Mouse (Mus musculus): ENCODE data around the gene Mmp14. TPM values are rescaled to one million over a fixed set of nuclear protein-coding genes. Genes with fewer than 3 reads are reported as not detected.
A peak's percentile ranks its signal among the peaks of the same experiment; 100 is the strongest.

Mmp14 gene
- total RNA-seq, 2 experiments from 2014 or later, result 12.0 to 12.6 TPM

DNA sequence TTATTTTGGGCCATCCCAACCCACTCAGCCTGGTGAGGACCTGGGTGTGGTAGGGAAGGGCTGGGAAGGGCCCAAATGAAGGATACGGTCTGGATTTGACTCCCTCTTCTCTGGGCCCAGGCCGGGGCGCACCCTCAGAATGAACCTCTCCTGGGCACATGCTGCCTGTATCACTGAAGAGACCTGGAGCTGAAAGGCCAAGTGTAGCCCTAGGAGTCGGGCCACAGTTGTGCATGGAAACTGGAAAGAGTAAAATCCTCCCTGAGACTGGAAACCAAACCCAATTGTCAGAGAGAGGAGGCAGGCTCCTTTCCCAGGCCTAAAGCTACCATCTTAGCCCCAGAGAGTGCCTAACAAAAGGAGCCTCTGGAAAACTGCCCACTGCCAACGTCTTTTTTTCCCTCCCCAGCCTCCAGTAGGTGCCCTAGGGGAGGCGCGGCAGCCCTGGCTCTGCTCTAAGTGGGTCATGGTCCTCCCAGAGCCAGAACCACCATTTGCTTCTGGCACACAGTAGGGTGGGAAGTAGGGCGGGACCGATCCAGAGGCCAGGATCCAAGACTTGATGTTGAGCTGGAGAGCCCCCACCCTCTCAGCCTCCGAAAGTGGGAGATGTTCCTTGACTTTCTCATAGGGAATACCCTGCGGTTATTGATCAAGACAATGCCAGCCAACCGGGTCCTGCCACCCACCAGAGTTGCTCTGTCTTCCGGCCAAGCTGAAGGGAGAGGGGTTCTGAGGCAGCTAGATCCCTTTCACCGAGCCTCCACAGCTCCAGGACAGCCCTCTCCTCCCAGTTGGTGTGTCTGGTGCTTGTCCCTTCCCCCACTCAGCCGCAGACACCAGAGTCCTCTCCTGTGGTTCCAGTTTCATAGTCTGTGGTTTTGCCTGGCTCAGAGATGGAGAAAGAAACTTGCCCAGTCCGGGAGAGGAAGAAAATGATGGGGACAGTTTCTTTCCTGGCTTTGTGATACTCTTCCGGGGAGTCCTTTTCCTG, 1.7 kb downstream of the Mmp14 start:
- no peak for DNase-seq (ENCODE audit: low spot score in 2 of 2)

DNA sequence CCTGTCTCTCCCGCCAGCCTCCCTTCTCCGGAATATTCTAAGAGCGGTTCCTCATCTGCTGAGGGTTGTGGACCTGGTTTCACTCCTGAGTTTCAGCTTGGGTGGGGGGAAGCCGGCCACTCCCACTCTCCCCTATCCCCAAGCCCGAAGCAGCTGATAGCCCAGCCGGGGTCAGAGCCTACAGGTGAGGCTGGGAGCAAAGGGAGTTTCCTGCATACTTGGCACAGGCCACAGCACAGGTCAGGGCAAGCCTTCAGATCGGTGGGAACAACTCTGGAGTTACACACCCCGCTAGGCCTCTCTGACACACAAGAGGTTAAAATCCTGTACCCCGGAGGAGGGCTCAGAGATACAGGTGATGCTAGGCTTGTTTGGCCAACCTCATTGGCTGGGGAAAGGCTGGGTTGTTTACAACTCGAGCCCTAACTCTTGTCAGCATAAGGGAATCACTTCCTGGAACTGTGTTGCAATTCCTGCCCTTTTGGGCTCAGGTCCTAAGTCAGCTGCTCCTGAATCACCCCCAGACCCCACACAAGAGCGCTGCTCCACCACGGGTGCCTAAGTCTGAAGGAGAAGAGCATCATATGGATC, 2.6 kb downstream of the Mmp14 start:
- no peak for DNase-seq (ENCODE audit: low spot score in 2 of 2)

DNA sequence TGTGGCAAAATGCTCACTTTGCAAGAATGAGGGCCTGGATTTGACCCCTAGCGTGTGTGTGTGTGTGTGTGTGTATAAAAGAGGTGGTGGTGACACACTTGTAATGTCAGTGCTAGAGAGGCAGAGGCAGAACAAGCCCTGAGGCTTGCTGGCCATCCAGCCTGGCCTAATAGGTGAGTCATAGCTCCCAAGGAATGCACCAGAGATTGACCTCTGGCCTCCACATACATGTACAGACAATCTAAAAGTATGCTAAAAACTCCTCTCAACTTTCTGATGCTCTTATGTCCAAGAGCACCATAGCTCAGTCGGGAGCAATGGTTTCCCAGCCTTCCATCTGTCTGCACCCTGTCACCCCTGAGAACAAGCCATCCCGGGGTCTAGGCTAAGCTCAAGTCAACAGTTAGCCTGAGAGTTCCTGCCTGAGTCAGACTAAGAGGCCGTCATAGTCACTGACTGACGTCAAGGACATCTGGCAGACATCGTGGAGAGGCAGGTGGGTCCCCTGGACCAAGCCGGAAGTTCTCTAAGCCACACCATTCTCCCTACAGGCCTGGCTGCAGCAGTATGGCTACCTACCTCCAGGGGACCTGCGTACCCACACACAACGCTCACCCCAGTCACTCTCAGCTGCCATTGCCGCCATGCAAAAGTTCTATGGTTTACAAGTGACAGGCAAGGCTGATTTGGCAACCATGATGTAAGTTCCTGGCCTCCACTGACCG, 3.9 kb downstream of the Mmp14 start:
- no peak for DNase-seq (ENCODE audit: low spot score in 2 of 2)

DNA sequence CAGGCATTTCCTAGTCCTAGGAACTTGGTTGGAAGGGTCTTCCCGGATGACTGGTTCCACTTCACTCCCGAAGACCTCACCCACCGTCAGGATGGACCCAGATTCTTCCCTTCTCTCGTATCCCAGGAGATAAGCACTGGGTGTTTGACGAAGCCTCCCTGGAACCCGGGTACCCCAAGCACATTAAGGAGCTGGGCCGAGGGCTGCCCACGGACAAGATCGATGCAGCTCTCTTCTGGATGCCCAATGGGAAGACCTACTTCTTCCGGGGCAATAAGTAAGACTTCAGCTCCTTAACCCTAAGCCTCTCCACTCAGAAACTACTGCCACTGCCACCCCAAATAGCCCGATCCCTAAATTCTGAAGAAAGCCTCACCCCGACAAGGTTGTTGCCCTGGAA, 7.7 kb downstream of the Mmp14 start:
- no peak for DNase-seq (ENCODE audit: low spot score in 2 of 2)

DNA sequence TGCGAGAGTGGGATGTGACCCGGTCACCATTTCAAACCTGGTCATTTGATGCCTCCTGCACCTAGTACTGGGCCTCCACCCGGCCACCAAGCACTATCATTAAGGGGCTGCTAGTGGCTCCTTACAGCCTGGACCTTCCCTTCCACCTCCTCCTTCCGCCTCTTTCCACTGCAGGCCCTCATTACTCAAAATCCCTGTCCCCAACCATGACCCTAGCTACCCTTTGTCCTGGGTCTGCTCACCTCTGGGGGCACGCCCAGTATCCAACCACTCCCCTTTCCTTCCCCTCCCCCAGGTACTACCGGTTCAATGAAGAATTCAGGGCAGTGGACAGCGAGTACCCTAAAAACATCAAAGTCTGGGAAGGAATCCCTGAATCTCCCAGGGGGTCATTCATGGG, 8.2 kb downstream of the Mmp14 start:
- DNase-seq (ENCODE audit: low spot score in 2 of 2), result no peak

DNA sequence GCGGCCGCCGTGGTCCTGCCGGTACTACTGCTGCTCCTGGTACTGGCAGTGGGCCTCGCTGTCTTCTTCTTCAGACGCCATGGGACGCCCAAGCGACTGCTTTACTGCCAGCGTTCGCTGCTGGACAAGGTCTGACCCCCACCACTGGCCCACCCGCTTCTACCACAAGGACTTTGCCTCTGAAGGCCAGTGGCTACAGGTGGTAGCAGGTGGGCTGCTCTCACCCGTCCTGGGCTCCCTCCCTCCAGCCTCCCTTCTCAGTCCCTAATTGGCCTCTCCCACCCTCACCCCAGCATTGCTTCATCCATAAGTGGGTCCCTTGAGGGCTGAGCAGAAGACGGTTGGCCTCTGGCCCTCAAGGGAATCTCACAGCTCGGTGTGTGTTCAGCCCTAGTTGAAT, 9.1 kb downstream of the Mmp14 start:
- DNase-seq (ENCODE audit: low spot score in 2 of 2), result no peak

DNA sequence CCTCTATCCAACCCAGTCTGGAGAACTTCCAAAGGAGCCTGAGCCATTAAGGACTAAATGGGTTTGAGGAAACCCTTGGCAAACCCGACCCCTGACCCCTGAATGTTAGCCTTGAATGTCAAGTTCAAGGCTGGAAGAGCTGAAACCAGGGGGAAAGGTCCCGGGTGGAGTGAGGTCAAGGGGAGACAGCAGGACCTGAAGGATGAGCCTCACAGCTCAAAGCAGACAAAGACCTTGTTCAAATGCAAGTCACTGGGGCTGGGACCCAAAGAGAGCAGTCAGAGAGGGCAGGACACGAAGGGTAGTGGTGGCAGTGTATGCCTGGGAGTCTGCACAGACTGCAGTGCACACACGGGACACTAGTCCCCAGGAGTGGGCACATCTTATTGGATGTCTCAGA, 10.0 kb downstream of the Mmp14 start:
- DNase-seq (ENCODE audit: low spot score in 2 of 2), result no peak

DNA sequence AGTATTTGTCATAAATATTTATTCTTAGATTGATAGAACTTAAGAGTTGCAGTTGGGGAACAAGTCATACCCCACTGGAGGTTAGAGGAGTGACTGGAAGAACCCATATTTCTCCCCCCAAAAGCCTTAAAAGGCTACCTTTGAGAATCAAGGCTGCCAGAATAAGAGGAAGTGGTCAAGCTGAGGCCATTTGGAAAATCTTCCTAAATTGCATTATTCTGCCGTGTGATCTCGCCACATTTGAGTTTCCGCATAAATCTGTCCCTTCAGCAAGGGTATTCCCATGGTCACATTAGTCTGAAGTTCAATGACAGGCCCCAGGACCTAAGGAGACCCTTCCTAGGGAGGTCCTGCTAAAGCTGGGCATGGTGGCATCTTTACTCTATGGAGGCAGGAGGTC, 11.1 kb downstream of the Mmp14 start:
- DNase-seq (ENCODE audit: low spot score in 2 of 2), result no peak

DNA sequence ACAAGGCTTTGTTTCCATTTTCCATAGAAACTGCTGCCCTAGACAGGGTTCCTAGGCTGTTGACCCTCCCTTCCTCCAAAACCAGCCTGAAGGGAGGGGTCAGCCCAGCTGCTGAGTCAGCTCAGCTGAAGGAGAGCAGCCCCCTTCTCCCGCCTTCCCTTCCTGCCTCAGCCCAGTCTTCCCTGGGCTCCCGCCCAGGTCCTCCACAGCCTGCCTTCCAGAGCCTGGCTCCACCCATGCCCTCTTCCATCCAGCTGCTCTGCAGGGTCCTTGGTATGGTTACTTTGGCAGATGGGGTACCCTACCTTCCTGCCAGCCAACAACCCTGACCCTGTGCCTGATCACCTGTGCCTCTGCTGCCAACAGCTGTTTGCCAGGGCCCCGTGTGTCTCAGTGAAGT, 11.8 kb downstream of the Mmp14 start:
- DNase-seq (ENCODE audit: low spot score in 2 of 2), result no peak

DNA sequence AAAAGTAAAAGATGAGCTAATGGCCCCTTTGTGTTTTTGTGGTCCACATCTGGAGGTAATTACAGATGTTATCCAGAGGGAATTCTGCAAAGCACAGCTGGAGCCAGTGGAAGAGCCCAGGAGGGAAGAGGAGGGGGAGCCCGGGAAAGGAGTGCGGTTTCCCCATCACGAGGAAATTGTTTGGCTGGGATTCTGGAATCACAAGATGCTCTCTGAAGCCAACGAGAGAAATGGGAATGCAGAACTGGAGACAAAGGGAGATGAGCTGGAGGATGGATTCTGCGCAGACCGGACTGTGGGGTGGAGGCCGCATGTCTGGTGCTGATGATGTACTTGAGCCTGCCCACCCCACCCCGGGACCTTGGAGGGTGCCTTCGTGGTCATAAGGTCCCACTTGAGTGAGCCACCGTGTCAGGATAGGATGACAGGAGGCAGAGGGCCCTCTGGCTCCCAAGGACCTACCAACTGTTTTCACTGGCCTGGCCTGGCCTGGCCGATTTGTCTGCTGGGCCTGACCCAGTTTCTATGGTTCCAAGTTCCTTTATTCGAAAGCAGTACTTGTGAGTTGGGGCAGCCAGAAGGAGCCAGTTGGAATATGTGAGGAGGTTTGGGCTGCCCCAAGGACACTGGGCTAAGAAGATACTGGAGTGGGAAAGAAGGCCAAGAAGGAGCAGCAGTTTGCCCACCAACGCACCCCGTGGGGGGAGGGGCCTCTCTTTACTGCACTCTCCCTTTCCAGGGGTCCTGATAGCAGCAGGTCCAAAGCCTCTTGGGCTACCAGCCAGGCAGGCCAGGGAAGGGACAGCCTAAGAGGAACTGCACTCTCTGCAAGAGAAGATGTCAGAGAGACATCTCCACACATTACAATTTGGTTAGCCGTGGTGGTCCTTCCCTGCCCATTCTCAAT, 12.6 kb downstream of the Mmp14 start:
- no peak for DNase-seq (ENCODE audit: low spot score in 2 of 2)

DNA sequence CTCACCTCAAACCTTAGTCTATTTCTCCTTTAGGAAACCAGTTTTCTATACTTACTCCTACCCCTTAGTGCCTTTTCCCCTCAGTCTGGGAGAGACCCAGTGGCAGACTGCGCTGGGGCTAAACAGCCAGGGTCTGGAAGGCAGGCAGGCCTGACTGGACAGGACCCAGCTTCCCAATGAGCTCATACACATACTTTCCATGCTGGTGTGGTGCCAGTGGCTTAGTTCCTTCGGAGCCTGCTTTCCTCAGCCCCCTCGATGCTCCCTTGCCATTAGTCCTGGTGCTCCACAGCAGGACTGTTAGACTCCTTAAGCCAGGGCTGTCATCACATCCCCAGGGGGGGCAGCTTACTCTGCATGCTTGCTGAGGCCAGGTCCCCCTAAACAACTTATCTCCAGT, 14.1 kb downstream of the Mmp14 start:
- DNase-seq (ENCODE audit: low spot score in 2 of 2), result no peak

DNA sequence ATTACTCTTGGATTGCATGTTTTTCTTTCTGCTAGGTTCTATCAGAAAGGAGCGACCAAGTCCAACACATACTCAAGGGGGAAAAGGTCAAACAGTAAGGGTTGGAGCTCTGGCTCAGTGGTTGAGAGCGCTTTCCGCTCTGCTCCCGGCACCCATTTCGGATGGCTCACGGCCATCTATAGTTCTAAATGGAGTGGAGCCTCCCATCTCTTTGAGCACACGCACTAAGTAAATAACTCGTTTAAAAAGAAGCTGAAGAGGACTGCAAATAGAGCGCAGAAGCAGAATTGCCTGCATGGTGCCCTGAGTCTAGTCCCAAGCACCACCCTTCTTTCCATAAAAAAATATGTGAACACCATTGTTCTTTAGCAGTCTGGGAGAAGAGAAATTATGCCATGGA, 22.2 kb downstream of the Mmp14 start:
- DNase-seq (ENCODE audit: low spot score in 2 of 2), result no peak

DNA sequence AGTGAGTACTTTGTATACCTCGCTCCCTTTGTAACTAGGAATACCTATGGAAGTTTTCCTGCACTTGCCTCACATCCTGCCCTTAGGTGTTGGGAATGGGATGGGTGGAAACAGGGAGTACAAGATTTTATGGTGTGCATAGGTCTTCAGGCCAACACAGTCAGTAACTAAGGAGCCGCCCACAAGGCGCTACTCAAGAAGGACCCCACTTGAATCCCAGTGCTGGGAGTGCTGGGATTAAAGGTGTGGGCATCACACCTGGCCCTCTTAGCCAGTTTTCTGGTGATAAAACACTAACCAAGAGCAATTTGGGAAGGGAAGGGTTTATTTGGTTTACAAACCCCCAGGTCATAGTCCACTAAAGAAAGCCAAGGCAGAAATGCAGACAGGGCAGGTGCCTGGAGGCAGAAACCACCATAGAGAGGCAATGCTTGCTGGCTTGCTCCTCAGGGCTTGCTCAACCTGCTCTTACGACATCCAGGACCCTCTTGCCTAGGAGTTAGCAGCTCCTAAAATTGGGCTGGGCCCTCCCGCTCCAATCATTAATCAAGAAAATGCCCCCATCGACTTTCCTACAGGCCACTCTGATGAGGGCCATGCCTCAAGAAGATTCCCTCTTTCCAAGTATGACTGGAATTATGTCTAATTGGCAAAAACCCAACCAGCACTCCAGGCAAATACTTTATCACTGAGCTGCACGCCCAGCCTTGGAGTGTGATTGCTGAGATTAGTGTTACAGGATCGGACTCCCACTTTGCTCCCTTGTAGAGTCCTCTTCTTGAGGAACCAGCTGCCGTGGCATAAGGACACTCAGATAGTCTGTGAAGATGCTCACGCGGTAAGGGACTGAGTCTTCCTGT, 23.5 kb downstream of the Mmp14 start:
- DNase-seq (ENCODE audit: low spot score in 2 of 2), result no peak

DNA sequence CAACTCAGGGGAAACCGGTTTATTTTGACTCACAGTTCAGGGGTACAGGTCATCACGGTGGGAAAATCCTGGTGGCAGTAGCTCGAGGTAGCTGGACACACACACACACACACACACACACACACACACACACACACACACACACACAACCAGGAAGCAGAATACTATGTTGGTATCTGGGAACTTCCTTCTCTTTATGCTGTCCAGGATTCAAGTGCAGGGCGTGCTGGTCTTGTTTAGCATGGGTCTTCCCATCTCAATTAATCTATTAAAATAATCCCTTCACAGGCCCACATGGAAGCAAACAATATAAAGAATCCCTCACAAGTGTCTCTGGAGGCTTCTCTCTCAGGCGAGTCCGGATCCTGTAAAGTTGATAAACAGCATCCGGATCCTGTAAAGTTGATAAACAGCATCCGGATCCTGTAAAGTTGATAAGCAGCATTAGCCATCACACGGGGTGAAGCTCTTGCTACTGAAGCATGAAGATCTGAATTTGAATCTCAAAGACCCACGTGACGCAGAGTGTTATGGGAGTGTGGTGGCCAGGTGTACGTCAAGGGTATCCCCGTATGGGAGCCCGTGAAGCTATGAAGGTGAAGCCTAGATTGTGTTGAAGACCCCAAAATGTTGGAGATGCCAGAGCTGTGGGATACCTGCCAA, 26.6 kb downstream of the Mmp14 start:
- DNase-seq (ENCODE audit: low spot score in 2 of 2), result no peak

DNA sequence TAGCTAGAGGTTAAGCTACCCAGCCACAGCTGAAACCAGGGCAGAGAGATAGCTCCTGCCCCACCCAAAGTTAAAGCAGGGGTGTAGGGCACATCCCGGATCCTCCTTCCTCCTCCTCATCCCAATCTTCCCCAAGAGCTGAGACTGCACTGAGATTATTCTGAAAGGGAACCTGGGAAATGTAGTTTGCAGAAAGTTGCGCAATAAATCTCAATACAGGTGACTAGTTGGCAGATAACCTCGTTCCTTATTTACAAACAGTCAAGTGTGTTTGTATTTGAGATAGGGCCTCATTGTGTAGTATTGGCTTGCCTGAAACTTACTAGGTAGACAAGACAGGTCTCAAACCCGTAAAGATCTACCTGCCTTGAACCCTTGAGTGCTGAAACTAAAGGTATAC, 30.7 kb downstream of the Mmp14 start:
- no peak for DNase-seq (ENCODE audit: low spot score in 2 of 2)

DNA sequence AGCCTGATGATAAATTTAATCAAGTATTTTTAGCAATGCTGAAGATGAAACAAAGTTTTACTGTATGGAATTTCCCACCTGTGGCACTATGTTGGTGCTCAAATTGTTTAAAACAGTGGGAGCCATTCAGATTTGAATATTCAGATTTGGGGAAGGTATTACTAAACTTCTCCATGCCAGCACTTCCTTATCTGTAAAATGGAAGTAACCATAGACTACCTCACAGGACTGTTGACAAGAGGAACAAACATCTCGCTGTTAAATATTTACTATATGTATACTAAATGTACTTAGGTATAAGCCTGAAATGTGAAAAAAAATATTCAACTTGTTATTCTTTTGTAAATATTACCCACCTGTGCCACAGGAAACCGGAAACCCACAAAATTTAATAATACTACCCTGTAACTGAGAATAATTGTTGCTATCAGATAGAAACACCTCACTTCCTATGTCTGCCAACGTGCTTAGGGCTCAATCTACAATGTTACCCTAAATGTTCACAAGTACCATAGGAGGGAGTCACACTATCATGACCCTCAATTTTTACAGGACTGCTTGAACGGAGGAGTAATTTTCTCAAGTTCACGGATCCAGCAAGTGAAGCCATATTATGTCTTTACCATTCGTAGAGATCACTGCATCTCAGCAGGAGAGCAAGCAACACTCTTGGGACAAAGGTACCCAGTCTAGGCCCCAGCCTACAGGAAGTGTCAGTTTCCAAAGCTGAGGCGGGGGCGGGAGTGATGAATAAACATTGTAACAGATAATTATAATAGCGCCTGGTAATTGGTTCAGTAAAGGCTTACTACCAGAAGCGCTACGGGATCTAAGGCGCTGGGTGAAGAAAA, 31.9 kb downstream of the Mmp14 start:
- DNase-seq (ENCODE audit: low spot score in 2 of 2), result no peak

DNA sequence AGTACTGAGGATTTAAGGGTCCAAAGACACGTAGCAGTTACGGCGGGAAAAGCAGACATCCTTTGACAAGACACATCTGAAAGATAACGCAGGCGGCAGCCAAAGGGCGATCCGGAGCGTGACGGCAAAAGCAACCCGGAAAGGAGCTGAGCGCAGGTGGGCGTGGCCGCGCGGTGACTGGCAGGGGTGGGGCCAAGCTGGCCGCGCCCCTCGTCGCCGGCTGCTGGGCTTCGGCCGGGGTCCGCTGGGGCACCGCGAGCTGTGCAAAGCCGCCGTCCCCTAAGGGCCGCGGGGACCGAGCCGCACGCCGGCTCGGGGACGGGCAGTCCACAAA, 32.5 kb downstream of the Mmp14 start, which contains the start of gene Lrp10:
TSS of gene Lrp10 (plus strand) at position 179 of the 334 bp plus-strand sequence.
- DNase-seq (ENCODE audit: low spot score in 2 of 2), result peak; percentile 77 to 87

DNA sequence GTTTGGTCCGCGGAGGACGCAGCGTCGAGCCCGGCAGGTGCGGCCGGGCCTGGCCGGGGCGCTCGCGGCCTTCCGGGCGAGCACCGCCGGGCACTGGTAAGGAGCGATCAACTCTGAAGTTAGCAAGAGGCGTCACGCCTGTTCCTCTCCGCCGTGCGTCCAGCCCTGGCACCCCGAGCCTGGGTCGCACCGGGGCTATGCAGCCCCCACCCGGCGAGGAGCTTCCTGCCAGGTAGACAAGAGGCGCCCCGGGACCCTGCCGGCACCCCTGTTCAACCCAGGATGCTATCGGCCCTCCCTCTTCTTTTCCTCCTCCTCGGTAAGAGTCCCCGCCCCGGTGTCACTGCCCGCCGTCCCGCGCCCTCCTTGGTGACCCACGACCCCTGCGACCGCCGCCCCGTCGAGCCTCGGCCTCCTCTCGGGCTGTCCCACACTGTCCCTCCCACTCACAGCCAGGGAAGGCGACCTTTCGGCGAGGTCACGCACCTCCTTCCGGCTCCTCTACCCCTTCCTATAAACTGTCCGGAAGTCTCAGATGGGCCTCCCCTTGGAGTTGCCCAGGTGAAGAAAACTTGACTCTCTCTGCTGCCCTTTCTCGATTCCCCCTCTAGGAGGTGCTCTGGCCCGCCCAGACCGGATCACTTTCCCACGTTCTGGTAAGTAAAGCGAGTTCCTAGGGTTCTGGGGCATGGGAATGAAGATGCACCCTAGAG, 33.0 kb downstream of the Mmp14 start:
- peak; percentile 31 to 34 for DNase-seq (ENCODE audit: low spot score in 2 of 2)
